Mouse (Mus musculus) E14TG2a.4 (cell line): ENCODE measurements around the gene Egfl8.

ENCODE experiments used
- H3K27me3 ChIP-seq: 2 replicates; pipeline ENCODE4 v1.6.1; 2014; ENCODE audit warnings: low read length, control low read depth; ENCODE audit not compliant: insufficient read depth
- H3K36me3 ChIP-seq: 2 replicates; pipeline ENCODE4 v1.6.1; 2014; ENCODE audit warnings: low read length, control low read depth; ENCODE audit not compliant: insufficient read depth
- H3K4me1 ChIP-seq: replicated peaks from 2 replicates; pipeline ENCODE4 v1.6.1; 2014; ENCODE audit warnings: low read depth, low read length, control low read depth
- H3K4me3 ChIP-seq: replicated peaks from 2 replicates; pipeline ENCODE4 v1.5.1; 2014; ENCODE audit warnings: mild to moderate bottlenecking, low read length
- H3K9me3 ChIP-seq: 2 replicates; pipeline ENCODE4 v1.6.1; 2014; ENCODE audit warnings: low read length, control low read depth
- CTCF ChIP-seq: conservative IDR thresholded peaks from 2 replicates; pipeline ENCODE4 v1.5.1; 2014; ENCODE audit warnings: low read length
- NANOG ChIP-seq: IDR thresholded peaks from 2 replicates; pipeline ENCODE4 v1.6.1; 2014; ENCODE audit warnings: borderline replicate concordance, low read length, mixed read lengths
- POU5F1 ChIP-seq: IDR thresholded peaks from 2 replicates; pipeline ENCODE4 v1.6.1; 2014; ENCODE audit warnings: low read length, borderline replicate concordance

Egfl8 gene

DNA sequence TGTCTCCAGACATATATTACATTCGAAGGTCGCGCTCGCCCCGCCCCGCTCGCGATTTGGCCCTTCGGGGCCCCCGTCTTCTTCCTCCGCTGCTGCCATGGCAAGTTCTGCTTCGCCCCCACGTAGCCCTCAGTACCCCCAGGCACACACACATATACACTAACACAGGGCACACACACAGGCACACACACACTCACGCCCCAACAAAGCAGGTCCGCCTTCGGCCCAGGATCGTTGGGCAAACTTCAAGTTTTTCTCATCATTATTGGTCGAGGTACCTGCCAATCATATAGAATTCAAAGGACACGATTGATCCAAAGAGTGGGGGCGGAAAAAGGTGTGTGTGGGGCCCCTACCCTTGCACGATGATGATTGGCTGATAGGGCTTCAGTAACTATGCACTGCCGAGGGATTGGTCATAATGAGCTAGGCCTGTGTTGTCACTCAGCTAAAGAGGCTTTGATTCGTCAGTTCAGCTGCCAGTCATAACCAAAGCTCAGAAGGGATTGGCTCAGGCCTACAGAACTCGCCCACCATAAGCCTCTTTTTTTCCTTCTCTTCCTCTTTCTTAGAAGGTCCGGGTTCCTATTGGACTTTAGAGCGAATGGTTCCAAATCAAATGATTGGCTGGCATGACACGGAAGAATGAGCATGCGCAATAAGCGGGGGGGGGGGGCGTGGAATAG lies 12.3 kb downstream of the Egfl8 start, which contains the start of gene Rnf5:
TSS of gene Rnf5 (minus strand) at position 316 of the 686 bp plus-strand sequence.
- peaks cover 41% of the 10 kb centered on the region for H3K36me3 ChIP-seq
- TF ChIP-seq POU5F1 (no peak), NANOG (peak; percentile 19; the same call in 1 of the 2 replicates)
- H3K4me3 ChIP-seq, result peak within 1 kb of the TSS; percentile 91
- no peaks in the 10 kb centered on the region for H3K9me3 ChIP-seq
- no peaks in the 10 kb centered on the region for H3K27me3 ChIP-seq
- H3K4me1 ChIP-seq, result peaks cover 69% of the 10 kb centered on the region

DNA sequence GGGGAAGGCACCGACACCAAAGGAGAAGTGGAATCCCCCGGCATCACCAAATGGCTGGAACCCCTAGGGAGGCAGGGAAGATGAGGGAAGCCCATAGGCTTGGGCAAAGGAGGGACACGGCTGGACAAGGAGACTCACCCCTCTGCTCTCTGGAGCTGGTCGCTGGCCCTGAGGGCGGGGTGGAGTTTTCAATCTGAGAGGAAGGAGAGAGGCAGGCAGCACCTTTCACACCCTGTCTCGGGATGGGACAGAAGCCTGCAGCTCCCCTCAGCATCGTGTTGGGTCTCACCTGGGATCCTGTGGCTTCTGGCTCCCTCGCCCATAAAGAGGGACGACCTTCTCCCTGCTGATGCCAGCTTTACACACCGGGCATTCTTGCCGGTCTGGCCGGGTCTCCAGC lies 14.0 kb downstream of the Egfl8 start:
- no peaks in the 10 kb centered on the region for H3K27me3 ChIP-seq
- no peak for TF ChIP-seq POU5F1
- TF ChIP-seq NANOG, result no peak
- peaks cover 66% of the 10 kb centered on the region for H3K4me1 ChIP-seq
- H3K4me3 ChIP-seq, result no peak overlapping the region
- peaks cover 28% of the 10 kb centered on the region for H3K36me3 ChIP-seq
- no peaks in the 10 kb centered on the region for H3K9me3 ChIP-seq

DNA sequence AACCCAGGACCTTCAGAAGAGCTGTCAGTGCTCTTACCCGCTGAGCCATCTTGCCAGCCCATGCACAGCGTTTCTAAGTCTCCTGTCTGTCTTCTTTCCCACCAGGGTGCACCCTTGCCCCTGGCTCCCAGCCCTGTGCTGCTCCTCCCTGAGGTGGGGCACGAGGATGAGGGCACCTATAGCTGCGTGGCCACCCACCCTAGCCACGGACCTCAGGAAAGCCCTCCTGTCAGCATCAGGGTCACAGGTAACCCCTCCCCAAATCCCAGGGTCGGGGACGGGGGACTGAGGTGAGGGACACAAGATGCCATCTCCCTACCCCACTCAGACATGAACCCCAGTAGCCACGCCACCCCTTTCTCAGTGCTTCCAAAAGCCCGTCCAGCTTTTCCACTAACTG lies 15.9 kb downstream of the Egfl8 start:
- H3K9me3 ChIP-seq, result no peaks in the 10 kb centered on the region
- no peak overlapping the region for H3K4me3 ChIP-seq
- H3K36me3 ChIP-seq, result peaks cover 42% of the 10 kb centered on the region
- no peaks in the 10 kb centered on the region for H3K27me3 ChIP-seq
- TF ChIP-seq POU5F1, result no peak
- TF ChIP-seq CTCF, result no peak
- TF ChIP-seq NANOG, result no peak
- peaks cover 74% of the 10 kb centered on the region for H3K4me1 ChIP-seq

DNA sequence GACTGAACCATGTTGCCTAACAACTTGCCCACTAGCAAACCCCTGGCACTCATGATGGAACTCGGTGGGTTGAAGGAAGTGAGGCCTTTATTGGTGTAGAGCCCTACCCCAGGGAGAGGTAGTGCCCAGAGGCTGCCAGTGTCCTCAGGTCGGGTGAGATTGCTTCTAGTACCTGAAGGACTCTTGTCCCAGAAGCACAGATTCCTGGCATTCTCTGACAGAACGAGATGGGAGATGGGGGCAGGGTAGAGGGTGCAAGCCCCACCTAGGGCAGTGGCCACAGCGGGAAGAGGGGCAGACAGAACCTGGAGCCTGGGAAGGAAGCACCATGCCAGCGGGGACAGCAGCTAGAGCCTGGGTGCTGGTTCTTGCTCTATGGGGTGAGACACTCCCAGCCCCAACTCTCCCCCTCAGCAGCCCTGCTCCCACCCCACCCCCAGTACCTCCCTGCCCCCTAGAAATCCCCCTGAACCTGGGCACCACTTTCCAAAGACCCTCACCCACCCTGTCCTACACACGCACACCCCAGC lies 18.1 kb downstream of the Egfl8 start, which contains the start of gene Ager:
TSS of gene Ager (plus strand) at position 297 of the 530 bp plus-strand sequence.
- no peak for TF ChIP-seq CTCF
- no peak for TF ChIP-seq NANOG
- TF ChIP-seq POU5F1, result no peak
- Histone ChIP-seq H3K9me3 (no peaks in the 10 kb centered on the region), H3K4me1 (peaks cover 87% of the 10 kb centered on the region), H3K4me3 (no peak within 1 kb of the TSS), H3K36me3 (peaks cover 51% of the 10 kb centered on the region), H3K27me3 (peaks cover 3% of the 10 kb centered on the region; the same call in 1 of the 2 replicates)

DNA sequence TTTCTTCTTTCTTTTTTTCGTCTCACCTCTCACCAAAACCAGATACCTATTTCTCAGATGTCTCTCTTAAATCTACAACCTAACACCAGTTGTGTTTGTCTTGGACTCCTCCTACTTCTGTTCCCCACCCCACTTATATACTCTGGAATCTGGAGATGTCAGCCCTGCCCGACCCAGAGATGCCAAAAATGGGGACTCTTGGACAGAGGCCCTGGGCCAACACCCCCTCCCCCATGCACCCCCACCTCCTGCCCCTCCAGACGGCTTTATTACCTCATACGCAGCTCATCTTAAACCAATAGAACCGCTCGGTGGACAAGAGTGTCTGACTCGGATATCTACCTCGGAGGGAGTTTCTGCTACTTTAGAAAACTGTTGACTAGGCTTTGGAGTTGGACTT lies 19.7 kb downstream of the Egfl8 start:
- Histone ChIP-seq H3K4me1 (peaks cover 84% of the 10 kb centered on the region), H3K36me3 (peaks cover 39% of the 10 kb centered on the region), H3K4me3 (no peak overlapping the region), H3K27me3 (peaks cover 3% of the 10 kb centered on the region; the same call in 1 of the 2 replicates), H3K9me3 (no peaks in the 10 kb centered on the region)
- TF ChIP-seq POU5F1 (no peak), CTCF (no peak), NANOG (no peak)

DNA sequence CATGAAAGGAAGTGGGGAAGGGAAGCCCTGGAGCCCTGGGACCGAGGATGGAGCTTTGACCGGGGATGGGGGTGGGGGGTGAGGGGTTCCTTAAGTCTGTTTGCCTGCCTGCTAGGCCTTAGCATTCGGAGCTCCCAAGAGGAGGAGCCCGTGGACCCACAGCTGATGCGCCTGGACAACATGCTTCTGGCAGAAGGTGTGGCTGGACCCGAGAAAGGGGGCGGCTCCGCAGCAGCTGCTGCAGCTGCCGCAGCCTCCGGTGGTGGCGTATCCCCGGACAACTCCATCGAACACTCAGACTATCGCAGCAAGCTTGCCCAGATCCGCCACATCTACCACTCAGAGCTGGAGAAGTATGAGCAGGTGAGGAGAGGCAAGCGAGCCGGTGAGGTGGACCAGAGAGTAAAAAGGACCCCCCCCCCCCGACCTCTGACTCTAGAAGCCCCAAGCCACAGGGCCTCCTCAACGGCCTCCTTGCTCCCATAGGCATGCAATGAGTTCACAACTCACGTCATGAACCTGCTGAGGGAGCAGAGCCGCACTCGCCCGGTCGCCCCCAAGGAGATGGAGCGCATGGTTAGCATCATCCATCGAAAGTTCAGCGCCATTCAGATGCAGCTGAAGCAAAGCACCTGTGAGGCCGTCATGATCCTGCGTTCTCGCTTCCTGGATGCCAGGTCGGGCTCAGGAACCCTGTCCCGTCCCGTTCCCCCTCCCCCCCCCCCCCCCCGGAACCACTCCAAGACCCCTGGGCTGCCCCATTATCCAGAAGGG lies 21.8 kb downstream of the Egfl8 start:
- Histone ChIP-seq H3K27me3 (peaks cover 3% of the 10 kb centered on the region; the same call in 1 of the 2 replicates), H3K4me3 (peak overlapping the region; percentile 81), H3K9me3 (no peaks in the 10 kb centered on the region), H3K4me1 (peaks cover 86% of the 10 kb centered on the region), H3K36me3 (peaks cover 25% of the 10 kb centered on the region)
- no peak for TF ChIP-seq POU5F1
- no peak for TF ChIP-seq CTCF
- TF ChIP-seq NANOG, result no peak

DNA sequence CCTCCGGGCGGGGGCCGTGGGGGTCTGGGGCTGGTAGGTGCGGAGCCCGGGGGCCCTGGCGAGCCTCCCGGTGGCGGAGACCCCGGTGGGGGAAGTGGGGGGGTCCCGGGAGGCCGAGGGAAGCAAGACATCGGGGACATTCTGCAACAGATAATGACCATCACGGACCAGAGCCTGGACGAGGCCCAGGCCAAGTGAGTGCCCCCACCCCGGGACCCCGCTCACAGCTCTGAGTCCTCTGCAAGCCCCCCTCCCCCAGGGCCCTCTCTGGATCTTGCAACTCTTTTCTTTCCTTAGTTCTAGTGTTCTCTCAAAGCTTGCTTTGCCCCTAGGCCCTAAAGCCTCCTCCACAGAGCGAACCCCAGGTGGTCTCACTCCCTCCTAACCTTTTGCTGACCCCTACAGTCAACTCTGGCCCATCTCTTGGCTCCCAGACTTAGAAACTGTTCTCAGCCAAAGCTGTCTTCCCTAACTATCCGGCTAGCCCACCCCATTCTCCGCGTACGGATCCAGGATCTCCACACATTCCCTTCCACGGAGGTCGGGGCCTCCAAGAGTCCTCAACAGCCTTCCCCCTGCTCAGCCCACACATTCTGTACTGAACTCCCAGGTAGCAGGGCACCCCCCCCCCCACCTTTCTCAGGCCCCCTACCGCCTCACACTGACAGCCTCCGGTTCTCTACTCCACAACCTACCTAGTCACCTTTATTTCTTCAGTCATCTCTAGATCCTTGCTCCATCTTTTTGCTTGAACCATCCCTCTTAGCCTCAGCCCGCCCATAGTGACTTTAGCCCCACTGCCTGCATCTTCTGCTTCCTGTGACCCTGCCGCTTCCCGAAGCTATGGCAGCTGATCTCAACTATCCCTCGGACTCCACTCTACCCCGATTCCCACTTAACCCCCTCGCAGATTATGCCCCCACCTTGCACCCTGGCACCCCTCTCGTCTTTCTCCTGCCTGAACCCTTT lies 22.9 kb downstream of the Egfl8 start:
- TF ChIP-seq POU5F1 (no peak), NANOG (no peak), CTCF (no peak)
- no peaks in the 10 kb centered on the region for H3K9me3 ChIP-seq

DNA sequence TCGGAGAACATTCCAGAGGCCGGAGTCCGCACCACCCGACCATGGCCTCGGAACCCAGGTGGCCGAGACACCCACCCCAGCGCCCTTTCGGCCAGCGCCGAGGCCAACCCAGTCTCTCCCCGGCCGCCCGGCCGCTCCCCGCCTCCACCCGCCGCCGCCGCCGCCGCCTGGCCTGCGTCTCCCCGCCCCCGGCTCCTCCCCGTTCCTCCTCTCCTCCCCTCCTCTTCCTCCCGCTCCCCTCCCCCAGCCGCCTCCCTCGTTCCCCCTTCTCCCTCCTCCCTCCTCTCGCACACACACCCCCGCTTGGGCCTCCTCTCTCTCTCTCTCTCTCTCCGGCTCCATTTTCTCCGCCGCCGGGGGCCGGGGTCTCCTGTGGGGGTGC lies 23.8 kb downstream of the Egfl8 start:
- Histone ChIP-seq H3K4me1 (peaks cover 82% of the 10 kb centered on the region), H3K27me3 (peaks cover 3% of the 10 kb centered on the region; the same call in 1 of the 2 replicates), H3K9me3 (no peaks in the 10 kb centered on the region)

More for the DNA sequence above, 22.9 kb downstream of the Egfl8 start:
- H3K4me1 ChIP-seq, result peaks cover 87% of the 10 kb centered on the region
- peaks cover 3% of the 10 kb centered on the region; the same call in 1 of the 2 replicates for H3K27me3 ChIP-seq
- H3K36me3 ChIP-seq, result peaks cover 25% of the 10 kb centered on the region
- H3K4me3 ChIP-seq, result peak overlapping the region; percentile 81

More for the DNA sequence above, 23.8 kb downstream of the Egfl8 start:
- Histone ChIP-seq H3K4me3 (peak overlapping the region; percentile 81), H3K36me3 (peaks cover 25% of the 10 kb centered on the region)
- TF ChIP-seq POU5F1, result no peak
- TF ChIP-seq NANOG, result no peak
- TF ChIP-seq CTCF, result no peak
